Mouse (Mus musculus) left cerebral cortex, postnatal 14 days (tissue): ENCODE measurements around the gene Dmrt2. TPM values are rescaled to one million over a fixed set of nuclear protein-coding genes. Genes with fewer than 3 reads are reported as not detected.

ENCODE experiments used
- DNase-seq, 2 experiments: peaks; one replicate each; pipeline ENCODE4 v3.0.0; 2021 to 2022; ENCODE audit warnings: low spot score in 2 of 2, mixed read lengths in 1 of 2
- intact Hi-C: fragments of 180-260 bp; cut with DNase I; formaldehyde crosslinking; loops from one replicate; pipeline ENCODE4 v1.15.1; 2025
- total RNA-seq, 2 experiments: library from RNA; stranded (reverse); gene quantifications; 2 replicates each; pipeline ENCODE4 v1.2.3; 2021

Gene Dmrt2
- total RNA-seq, 2 experiments from 2014 or later = 1.6 to 1.9 TPM

- no peak for DNase-seq
- intact Hi-C loops = loop anchor here (2.0 kb wide), 1 partner anchor 65 kb away; no protein-coding TSS in a partner anchor
Observed at GRCm38 (mm10) chr19:25673224-25674055, 1.2 kb downstream of the Dmrt2 start.

- intact Hi-C loops = no loop called here
- DNase-seq = no peak
Observed at GRCm38 (mm10) chr19:25674056-25674420, 1.8 kb downstream of the Dmrt2 start.

GRCm38 (mm10) chr19:25674744-25675143, 2.5 kb downstream of the Dmrt2 start:
- no peak for DNase-seq
- intact Hi-C loops = no loop called here

- DNase-seq = no peak
- intact Hi-C loops = no loop called here
Observed at GRCm38 (mm10) chr19:25675866-25676440, 3.7 kb downstream of the Dmrt2 start.

- intact Hi-C loops = no loop called here
Observed at GRCm38 (mm10) chr19:25698850-25699249, 26.6 kb downstream of the Dmrt2 start.

GRCm38 (mm10) chr19:25713382-25713781, 41.2 kb downstream of the Dmrt2 start:
- intact Hi-C loops = loop anchor here (10.0 kb wide), 2 partner anchors 471 to 751 kb away; no protein-coding TSS in a partner anchor
- peak; percentile 39 to 53 for DNase-seq

More at GRCm38 (mm10) chr19:25698850-25699249, 26.6 kb downstream of the Dmrt2 start:
- DNase-seq = no peak

- no peak for DNase-seq
- intact Hi-C loops = loop anchor here (10.0 kb wide), 2 partner anchors 470 to 750 kb away; no protein-coding TSS in a partner anchor
Observed at GRCm38 (mm10) chr19:25714927-25715326, 42.7 kb downstream of the Dmrt2 start.

GRCm38 (mm10) chr19:25722616-25723015, 50.4 kb downstream of the Dmrt2 start:
- intact Hi-C loops = no loop called here
- no peak for DNase-seq

Other genes starting within 250 kb of the Dmrt2 start
- not detected for gene Dmrt1, start 166.8 kb upstream of the Dmrt2 start, total RNA-seq
- gene Dmrt3, start 62.1 kb upstream of the Dmrt2 start, total RNA-seq = not detected